Mouse (Mus musculus) liver, embryonic 14.5 days (tissue): ENCODE measurements around the gene Cd160. TPM values are rescaled to one million over a fixed set of nuclear protein-coding genes. Genes with fewer than 3 reads are reported as not detected.

Source experiments
- ATAC-seq: fragments of 200-750 bp; cut with Nextera tagmentation; 2 replicates; pipeline ENCODE4 v1.8.0; 2017; ENCODE audit warnings: moderate number of reproducible peaks, mild to moderate bottlenecking, moderate library complexity; ENCODE audit not compliant: insufficient read depth
- DNase-seq, 3 experiments: peaks; one replicate each; pipeline ENCODE4 v3.0.0-alpha.2; 2012 to 2013; ENCODE audit warnings: low read depth in 3 of 3, low spot score in 3 of 3
- H3K27ac ChIP-seq: fragments of 300-500 bp; sonication (generic); 2 replicates; pipeline ENCODE4 v1.5.1; 2014; ENCODE audit warnings: moderate library complexity, mild to moderate bottlenecking, control low read depth, inconsistent platforms
- H3K27me3 ChIP-seq: fragments of 300-500 bp; sonication (generic); 2 replicates; pipeline ENCODE4 v1.6.1; 2014; ENCODE audit warnings: mild to moderate bottlenecking, low read length, moderate library complexity; ENCODE audit not compliant: control insufficient read depth, insufficient read depth
- H3K36me3 ChIP-seq: fragments of 300-500 bp; sonication (generic); replicated peaks from 2 replicates; pipeline ENCODE4 v1.6.1; 2014; ENCODE audit warnings: low read depth; ENCODE audit not compliant: control insufficient read depth, insufficient read depth
- H3K4me1 ChIP-seq, 2 experiments: fragments of 200-500 bp in 1 of 2; fragments of 300-500 bp in 1 of 2; sonication (generic) in 1 of 2; replicated peaks; 2 replicates each; pipeline ENCODE4 v1.6.1; 2012 to 2014; ENCODE audit warnings: antibody characterized with exemption in 1 of 2, inconsistent platforms in 1 of 2, low read length in 1 of 2; ENCODE audit not compliant: control insufficient read depth in 2 of 2, insufficient read depth in 2 of 2
- H3K4me2 ChIP-seq: fragments of 300-500 bp; sonication (generic); 2 replicates; pipeline ENCODE4 v1.6.1; 2014; ENCODE audit warnings: low read depth, mild to moderate bottlenecking, control low read depth, moderate library complexity
- H3K4me3 ChIP-seq, 2 experiments: fragments of 200-500 bp in 1 of 2; fragments of 300-500 bp in 1 of 2; sonication (generic) in 1 of 2; 2 replicates each; pipeline ENCODE4 v1.5.1; 2012 to 2014; ENCODE audit warnings: low read depth in 2 of 2, low read length in 2 of 2, mild to moderate bottlenecking in 2 of 2, control low read depth in 1 of 2, inconsistent platforms in 1 of 2, moderate library complexity in 1 of 2; ENCODE audit not compliant: insufficient read depth in 1 of 2
- H3K9ac ChIP-seq: fragments of 300-500 bp; sonication (generic); replicated peaks from 2 replicates; pipeline ENCODE4 v1.6.1; 2014; ENCODE audit warnings: mild to moderate bottlenecking, control low read depth, moderate library complexity
- H3K9me3 ChIP-seq: fragments of 300-500 bp; sonication (generic); 2 replicates; pipeline ENCODE4 v1.6.1; 2016; ENCODE audit warnings: low read length, mixed read lengths; ENCODE audit not compliant: control insufficient read depth
- CTCF ChIP-seq: IDR thresholded peaks from 2 replicates; pipeline ENCODE4 v1.5.1; 2016; ENCODE audit warnings: antibody characterized with exemption, low read depth, control low read depth
- EP300 ChIP-seq: IDR thresholded peaks from 2 replicates; pipeline ENCODE4 v1.6.1; 2016; ENCODE audit warnings: antibody characterized with exemption, low read depth
- WGBS: fragments of 180-500 bp; shearing (Covaris S2); extraction: QIAGEN DNeasy Blood & Tissue Kit; methylation state at CpG from one replicate; pipeline ENCODE4 v1.1.7; 2014; ENCODE audit not compliant: insufficient replicate concordance; 5-methylcytosine and 5-hydroxymethylcytosine counted together
- polyA plus RNA-seq, 2 experiments: library from polyadenylated mRNA; depleted of rRNA in 1 of 2; stranded (reverse) in 1 of 2; unstranded in 1 of 2; fragments of >200 nt; fragmentation: Nextera tagmentation in 1 of 2; extraction: Ambion mirVana in 1 of 2; gene quantifications; 2 replicates each; pipeline versions ENCODE4 v1.2.1 to v1.2.3; 2012 to 2014

The Cd160 gene
- polyA plus RNA-seq, 2 experiments, result 0.07 to 0.11 TPM

GRCm38 (mm10) chr3:96832930-96833329 lies 3.8 kb upstream of the Cd160 start:
- Histone ChIP-seq H3K4me1 (peaks cover 0 to 3% of the 10 kb centered on the region in 2 experiments; a peak in 2 of 4 replicates), H3K27me3 (no peaks in the 10 kb centered on the region)

DNA sequence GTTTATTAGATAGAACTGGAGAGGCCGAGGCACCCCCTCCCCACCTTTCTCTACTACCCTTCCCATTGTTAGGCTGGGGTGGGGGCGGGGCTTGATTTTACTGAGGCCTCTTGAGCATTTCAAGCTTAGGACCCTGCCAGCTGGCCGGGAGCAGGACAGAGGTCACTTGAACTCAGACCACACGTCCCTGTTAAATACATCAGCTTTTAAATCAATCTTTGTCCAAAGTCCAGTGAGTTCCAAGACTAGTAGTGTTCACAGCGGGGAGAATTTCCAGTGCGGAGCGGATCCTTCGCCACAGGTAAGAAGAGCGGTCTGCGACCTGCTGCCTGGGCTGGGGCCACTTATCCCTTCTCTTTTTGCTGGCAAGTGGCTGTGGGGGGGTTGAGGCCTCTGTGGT lies 705 bp upstream of the Cd160 start:
- ATAC-seq, result no peak
- H3K4me3 ChIP-seq, result 0 out of 4 replicates have a peak overlapping the region, but pooled peaks of 1 of the 2 experiments have one; percentile 34

More at GRCm38 (mm10) chr3:96832930-96833329, 3.8 kb upstream of the Cd160 start:
- Histone ChIP-seq H3K4me3 (no peak overlapping the region), H3K27ac (no peak overlapping the region), H3K4me2 (no peak overlapping the region), H3K36me3 (no peaks in the 10 kb centered on the region), H3K9me3 (no peaks in the 10 kb centered on the region), H3K9ac (no peak overlapping the region)
- WGBS, result 41% methylated on average over 5 of the region's 5 CpGs
- DNase-seq, result no peak
- no peak for ATAC-seq
- TF ChIP-seq CTCF (no peak), EP300 (no peak)

DNA sequence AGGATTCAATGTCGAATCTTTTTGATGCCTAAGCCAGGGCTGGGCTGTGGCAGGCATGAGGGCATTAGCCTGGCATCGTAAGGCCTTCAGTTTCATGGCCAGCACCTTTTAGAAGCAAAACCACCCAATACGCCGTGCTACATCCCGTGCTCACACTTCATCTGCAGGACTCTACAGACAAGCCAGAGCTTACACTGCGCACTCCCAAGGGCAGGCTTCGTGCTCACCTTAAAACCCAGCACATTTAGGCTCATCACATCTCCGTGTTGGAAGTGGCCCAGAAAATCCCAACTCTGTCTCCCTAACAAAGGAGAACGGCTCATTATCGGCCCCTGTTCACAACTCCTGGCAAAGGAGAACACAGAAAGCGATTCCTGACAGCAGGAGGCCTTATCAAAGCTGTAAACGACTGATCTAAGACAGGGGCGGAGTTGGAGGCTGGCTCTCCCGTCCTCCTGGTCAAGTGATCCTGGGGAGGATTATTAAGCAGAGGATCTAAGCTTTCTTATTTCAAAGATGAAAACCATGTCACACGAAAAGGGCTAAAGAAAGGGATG lies 765 bp downstream of the Cd160 start:
- no peak for DNase-seq
- Histone ChIP-seq H3K27me3 (no peaks in the 10 kb centered on the region), H3K27ac (no peak overlapping the region), H3K4me3 (no peak overlapping the region), H3K9ac (no peak overlapping the region), H3K36me3 (no peaks in the 10 kb centered on the region), H3K9me3 (no peaks in the 10 kb centered on the region), H3K4me1 (no peaks in the 10 kb centered on the region; a peak in 1 of 4 replicates), H3K4me2 (no peak overlapping the region)
- WGBS, result 42% methylated on average over 15 of the region's 15 CpGs
- no peak for TF ChIP-seq CTCF
- TF ChIP-seq EP300, result no peak
- ATAC-seq, result no peak

More for the DNA sequence above, 705 bp upstream of the Cd160 start:
- H3K4me2 ChIP-seq, result peak overlapping the region; percentile 0; the same call in 1 of the 2 replicates
- no peaks in the 10 kb centered on the region for H3K36me3 ChIP-seq
- no peak for DNase-seq
- WGBS, result 65% methylated on average over 10 of the region's 10 CpGs
- no peak overlapping the region for H3K9ac ChIP-seq
- H3K27ac ChIP-seq, result no peak overlapping the region
- no peaks in the 10 kb centered on the region; a peak in 1 of 4 replicates for H3K4me1 ChIP-seq
- no peaks in the 10 kb centered on the region for H3K27me3 ChIP-seq
- TF ChIP-seq EP300 (no peak), CTCF (no peak)
- H3K9me3 ChIP-seq, result no peaks in the 10 kb centered on the region

GRCm38 (mm10) chr3:96825261-96825660 lies 3.9 kb downstream of the Cd160 start:
- DNase-seq (no peak), ATAC-seq (no peak)
- H3K9me3 ChIP-seq, result no peaks in the 10 kb centered on the region
- no peak overlapping the region for H3K27ac ChIP-seq
- no peak overlapping the region for H3K4me2 ChIP-seq
- TF ChIP-seq EP300, result no peak
- no peak for TF ChIP-seq CTCF
- H3K4me3 ChIP-seq, result no peak overlapping the region
- H3K4me1 ChIP-seq, result no peaks in the 10 kb centered on the region; a peak in 1 of 4 replicates
- WGBS, result 32% methylated on average over 11 of the region's 11 CpGs
- H3K27me3 ChIP-seq, result no peaks in the 10 kb centered on the region
- no peaks in the 10 kb centered on the region for H3K36me3 ChIP-seq
- H3K9ac ChIP-seq, result no peak overlapping the region

DNA sequence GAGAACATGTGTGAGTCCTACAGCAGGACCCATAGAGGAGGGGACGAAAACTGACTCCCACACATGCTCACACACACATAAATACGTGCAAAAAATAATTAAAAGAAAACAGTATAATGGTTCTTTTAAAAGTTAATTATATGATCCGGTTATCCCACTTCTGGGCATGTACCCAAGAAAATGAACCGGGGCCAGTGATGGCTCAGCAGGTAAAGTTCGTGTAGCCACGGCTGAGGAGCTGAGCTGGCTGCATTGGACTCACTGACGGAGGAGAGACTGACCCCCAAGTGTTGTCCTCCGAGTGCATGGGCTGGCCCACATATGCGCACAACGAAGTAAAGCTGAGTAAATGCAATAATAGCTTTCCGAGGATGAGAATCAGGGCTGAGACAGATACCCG lies 4.5 kb downstream of the Cd160 start:
- Histone ChIP-seq H3K27ac (no peak overlapping the region), H3K4me2 (no peak overlapping the region), H3K9me3 (no peaks in the 10 kb centered on the region), H3K4me1 (no peaks in the 10 kb centered on the region; a peak in 1 of 4 replicates), H3K4me3 (no peak overlapping the region), H3K36me3 (no peaks in the 10 kb centered on the region), H3K9ac (no peak overlapping the region), H3K27me3 (no peaks in the 10 kb centered on the region)
- no peak for DNase-seq
- no peak for ATAC-seq
- 73% methylated on average over 12 of the region's 12 CpGs for WGBS
- no peak for TF ChIP-seq CTCF
- no peak for TF ChIP-seq EP300
